Comparison of ENCODE assay signal across 9 mouse cellular contexts in genomic region chr13:46798156-46798555, GRCm38 (mm10).
DNase-seq lines count a peak whose midpoint lies in the region; ATAC-seq lines count a peak whose summit lies in the region.
"Had no signal": no experiment of that assay in that cellular context is flagged by ENCODE, and none has a peak within 500 bp of the region (broad histone marks: within the 10 kb centered on the region; RNA-seq: fewer than 3 reads in every experiment).

No protein-coding gene starts in this region.

- H3K4me3 ChIP-seq in midbrain, embryonic 11.5 days (ENCODE audit: low read depth, low read length) = no peak overlapping the region
- no peak overlapping the region for H3K4me3 ChIP-seq in midbrain, embryonic 16.5 days (ENCODE audit: low read depth, low read length)
- no peak overlapping the region for H3K4me3 ChIP-seq in liver, embryonic 13.5 days (replicated peaks)
- H3K4me3 ChIP-seq: hindbrain, embryonic 15.5 days had no signal

- peak; percentile 49 to 77 for DNase-seq in adrenal gland, adult (ENCODE audit: inconsistent age in 2 of 2, low spot score in 1 of 2)
- no peak for DNase-seq in adrenal gland, adult 8-10 months
- peak; percentile 89 for DNase-seq in midbrain, embryonic 11.5 days (ENCODE audit: low spot score, missing footprints)
- DNase-seq in c-Kit-positive CD71-positive TER-119-negative erythroid progenitor cells, embryonic 14.5 days (ENCODE audit: low read depth) = peak; percentile 50
- DNase-seq in gastrocnemius, postnatal 14 days = peak; percentile 32
- DNase-seq in liver, embryonic 13.5 days = peak; percentile 32
- peak; percentile 46 for DNase-seq in skeletal muscle tissue, adult 2 months (ENCODE audit: low read depth, low spot score)

- no peaks in the 10 kb centered on the region for H3K9me3 ChIP-seq in midbrain, embryonic 11.5 days (ENCODE audit: control insufficient read depth, low read length)
- H3K9me3 ChIP-seq in midbrain, embryonic 16.5 days (replicated peaks; ENCODE audit: control insufficient read depth, low read length, poor library complexity, severe bottlenecking) = no peaks in the 10 kb centered on the region
- no peaks in the 10 kb centered on the region for H3K9me3 ChIP-seq in liver, embryonic 13.5 days (replicated peaks)
- H3K9me3 ChIP-seq: hindbrain, embryonic 15.5 days had no signal

- no peaks in the 10 kb centered on the region for H3K4me1 ChIP-seq in midbrain, embryonic 11.5 days (ENCODE audit: control insufficient read depth, insufficient read depth, low read length)
- H3K4me1 ChIP-seq in midbrain, embryonic 16.5 days (ENCODE audit: control insufficient read depth, insufficient read depth, low read length) = no peaks in the 10 kb centered on the region
- no peaks in the 10 kb centered on the region for H3K4me1 ChIP-seq in liver, embryonic 13.5 days (replicated peaks)
- H3K4me1 ChIP-seq: hindbrain, embryonic 15.5 days had no signal

- H3K27me3 ChIP-seq in midbrain, embryonic 11.5 days (ENCODE audit: control insufficient read depth, insufficient read depth, low read length) = no peaks in the 10 kb centered on the region
- no peaks in the 10 kb centered on the region for H3K27me3 ChIP-seq in midbrain, embryonic 16.5 days (ENCODE audit: control insufficient read depth, insufficient read depth, low read depth, low read length)
- H3K27me3 ChIP-seq in liver, embryonic 13.5 days = no peaks in the 10 kb centered on the region
- H3K27me3 ChIP-seq: hindbrain, embryonic 15.5 days had no signal

- no peak overlapping the region for H3K4me2 ChIP-seq in midbrain, embryonic 11.5 days
- no peak overlapping the region for H3K4me2 ChIP-seq in midbrain, embryonic 16.5 days (ENCODE audit: low read length)
- H3K4me2 ChIP-seq in liver, embryonic 13.5 days = no peak overlapping the region
- H3K4me2 ChIP-seq: hindbrain, embryonic 15.5 days had no signal

- peaks cover 9% of the 10 kb centered on the region; the same call in 1 of the 2 replicates for H3K36me3 ChIP-seq in midbrain, embryonic 11.5 days (ENCODE audit: control insufficient read depth, insufficient read depth, low read length)
- peaks cover 11% of the 10 kb centered on the region; the same call in 1 of the 2 replicates for H3K36me3 ChIP-seq in midbrain, embryonic 16.5 days (ENCODE audit: control insufficient read depth, insufficient read depth, low read length)
- H3K36me3 ChIP-seq in liver, embryonic 13.5 days = peaks cover 10% of the 10 kb centered on the region

- H3K27ac ChIP-seq in midbrain, embryonic 11.5 days (ENCODE audit: low read depth, low read length) = no peak overlapping the region
- H3K27ac ChIP-seq in midbrain, embryonic 16.5 days (ENCODE audit: low read length) = no peak overlapping the region
- H3K27ac ChIP-seq in liver, embryonic 13.5 days = no peak overlapping the region
- H3K27ac ChIP-seq: hindbrain, embryonic 15.5 days had no signal

- ATAC-seq in midbrain, embryonic 11.5 days (ENCODE audit: low FRiP score) = no peak
- ATAC-seq in midbrain, embryonic 16.5 days = no peak
- ATAC-seq in liver, embryonic 13.5 days (ENCODE audit: low read depth) = no peak

- intact Hi-C loops in gastrocnemius, postnatal 14 days (cut with DNase I; ENCODE audit: low total_unique reads) = loop anchor here (5.0 kb wide), 1 partner anchor 486 kb away; no protein-coding TSS in a partner anchor

- H3K9ac ChIP-seq in midbrain, embryonic 11.5 days (ENCODE audit: low read length) = no peak overlapping the region
- H3K9ac ChIP-seq in midbrain, embryonic 16.5 days (ENCODE audit: low read depth, low read length) = no peak overlapping the region
- no peak overlapping the region for H3K9ac ChIP-seq in liver, embryonic 13.5 days
- H3K9ac ChIP-seq: hindbrain, embryonic 15.5 days had no signal

- 46% methylated on average over 4 of the region's 4 CpGs for WGBS in midbrain, embryonic 11.5 days
- 37% methylated on average over 4 of the region's 4 CpGs for WGBS in midbrain, embryonic 16.5 days
- WGBS in liver, embryonic 13.5 days (ENCODE audit: insufficient replicate concordance) = 33% methylated on average over 4 of the region's 4 CpGs
